Mouse (Mus musculus): ENCODE measurements around the gene Eif4a2.
"Not testable (repeated sequence)": the region's sequence is repeated elsewhere in the genome, so short reads cannot be mapped to it uniquely, and the experiment has no call there.

GRCm38 (mm10) chr16:23087159-23087558, 20.1 kb upstream of the Eif4a2 start:
- not testable (repeated sequence) for TF ChIP-seq CTCF (IDR thresholded peaks at IDR 0.05; ENCODE audit: control insufficient read depth, insufficient read depth, insufficient read length); MAX (IDR thresholded peaks at IDR 0.05); CEBPB (IDR thresholded peaks at IDR 0.05; ENCODE audit: low read depth); MYOD1 (IDR thresholded peaks at IDR 0.05; ENCODE audit: control insufficient read depth, insufficient read length, low read depth); USF1 (IDR thresholded peaks at IDR 0.05; ENCODE audit: low read depth); FOSL1 (IDR thresholded peaks at IDR 0.05; ENCODE audit: insufficient read depth, low read length, poor library complexity, severe bottlenecking)
